Mouse (Mus musculus): ENCODE measurements around the gene Trabd.

The Trabd gene

DNA sequence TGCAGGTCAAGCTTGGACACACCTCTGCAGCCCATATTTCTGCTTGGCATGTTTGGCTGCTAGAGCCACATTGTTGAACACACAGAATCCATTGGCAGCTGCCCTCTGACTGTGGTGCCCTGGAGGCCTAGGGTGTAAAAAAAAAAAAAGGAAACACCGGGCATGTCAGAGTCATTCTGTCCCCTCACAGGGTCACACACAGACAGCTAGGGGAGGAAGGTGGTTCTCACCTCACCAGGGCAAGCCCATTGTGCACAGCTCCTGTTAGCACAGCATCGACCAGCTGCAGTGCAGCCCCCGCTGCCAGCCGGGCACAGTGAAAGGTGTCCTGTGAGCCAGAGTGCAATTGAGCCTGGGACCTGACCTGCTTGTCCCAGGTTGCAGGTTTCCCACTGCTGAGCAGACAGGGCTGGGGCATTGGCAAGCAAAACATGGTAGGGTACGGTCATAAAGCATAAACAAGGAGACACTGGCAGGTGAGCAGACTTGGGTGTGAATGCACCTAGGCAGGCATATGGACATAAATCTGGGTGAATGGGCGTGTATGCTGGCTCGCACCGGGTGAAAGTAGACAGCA is 52.5 kb downstream of the Trabd start:
- no peak for DNase-seq (ENCODE audit: low read depth)

DNA sequence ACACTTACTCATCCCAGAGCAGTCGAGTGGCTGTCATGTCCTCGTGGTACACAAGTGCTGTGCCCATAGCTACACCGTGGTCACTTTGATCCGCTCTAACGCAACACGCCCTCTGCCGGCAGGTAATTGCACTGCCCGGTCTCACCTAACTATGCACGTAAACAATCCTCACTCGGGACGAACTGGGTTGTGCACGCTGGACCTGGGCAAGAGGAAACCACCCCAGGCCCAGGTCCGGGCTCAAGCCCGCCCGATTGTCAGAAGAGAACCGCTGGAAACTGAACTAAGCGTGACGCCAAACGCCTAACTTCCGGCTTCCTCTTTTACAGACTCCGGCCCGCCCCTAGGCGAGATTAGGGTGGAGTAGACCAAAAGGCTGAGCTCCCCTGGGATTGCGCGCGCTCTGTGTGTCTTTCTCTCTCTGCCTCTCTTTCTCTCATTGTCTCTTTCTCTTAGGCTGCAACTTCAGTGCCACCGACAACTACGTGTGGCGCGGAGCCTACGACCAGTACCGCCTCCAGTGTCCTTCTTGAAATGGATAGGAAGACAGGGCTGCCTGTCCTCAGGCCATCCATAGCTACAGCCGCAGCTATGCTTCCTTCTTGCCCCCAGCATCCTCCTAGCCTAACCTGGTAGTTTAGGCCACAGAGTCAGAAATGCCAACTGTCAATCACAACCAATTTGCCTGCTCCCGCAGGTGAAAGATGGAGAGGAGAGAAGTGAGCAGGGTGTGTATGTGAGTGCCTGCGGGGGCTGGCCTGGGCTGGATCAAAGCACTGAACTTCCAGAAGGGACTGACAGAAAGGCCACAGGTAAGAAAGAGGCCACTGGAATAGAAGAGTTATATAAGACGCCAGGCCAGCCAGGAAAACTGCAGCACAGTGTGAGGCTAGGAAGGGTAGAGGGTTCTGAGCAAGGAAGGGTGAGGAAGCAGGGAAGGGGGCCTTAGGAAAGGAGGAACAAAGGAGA is 53.7 kb downstream of the Trabd start, which contains the start of gene Hdac10:
TSS of gene Hdac10 (minus strand) at position 319 of the 969 bp plus-strand sequence.
- DNase-seq (ENCODE audit: low read depth), result peak; percentile 70

DNA sequence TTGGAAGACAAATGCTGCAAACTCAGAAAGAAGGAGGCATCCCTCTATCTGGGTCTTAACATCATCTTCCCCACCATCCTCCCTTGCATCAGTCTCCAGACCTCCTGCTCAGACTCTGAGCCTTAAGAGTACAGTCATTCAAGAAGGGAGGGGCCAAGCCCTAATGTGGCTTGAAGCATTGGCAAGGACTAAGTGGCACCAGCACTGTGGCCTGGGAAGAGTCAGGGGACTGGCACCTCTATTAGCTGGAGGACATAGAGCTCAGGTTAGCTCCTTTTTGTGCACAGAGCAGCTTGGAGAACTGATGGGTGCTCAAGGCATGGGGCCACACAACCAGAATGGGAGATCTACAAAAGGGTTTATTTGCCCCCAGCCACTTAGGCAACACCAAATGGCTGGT is 55.3 kb downstream of the Trabd start:
- no peak for DNase-seq (ENCODE audit: low read depth)

DNA sequence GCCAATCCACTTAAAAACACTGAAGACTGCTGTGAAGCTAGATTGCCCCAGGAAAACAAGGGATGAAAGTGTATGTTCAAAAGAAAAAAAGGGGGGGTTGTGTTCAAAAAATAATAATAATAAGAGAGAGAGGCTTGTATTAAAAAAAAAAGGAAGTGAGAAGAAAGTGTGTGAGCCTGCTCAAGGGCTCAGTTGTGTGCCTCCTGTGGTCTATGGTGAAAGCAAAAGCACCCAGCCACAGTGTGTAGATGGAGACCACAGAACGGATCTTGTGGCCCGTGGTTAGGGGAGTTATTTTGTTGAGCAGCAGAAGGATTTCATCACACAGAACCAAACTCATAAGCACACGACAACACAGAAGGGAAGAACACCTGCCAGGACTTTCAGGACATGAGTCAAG is 56.4 kb downstream of the Trabd start:
- DNase-seq (ENCODE audit: low read depth), result peak; percentile 70
